19 mouse cellular contexts compared by ENCODE assay signal in the genomic region with DNA sequence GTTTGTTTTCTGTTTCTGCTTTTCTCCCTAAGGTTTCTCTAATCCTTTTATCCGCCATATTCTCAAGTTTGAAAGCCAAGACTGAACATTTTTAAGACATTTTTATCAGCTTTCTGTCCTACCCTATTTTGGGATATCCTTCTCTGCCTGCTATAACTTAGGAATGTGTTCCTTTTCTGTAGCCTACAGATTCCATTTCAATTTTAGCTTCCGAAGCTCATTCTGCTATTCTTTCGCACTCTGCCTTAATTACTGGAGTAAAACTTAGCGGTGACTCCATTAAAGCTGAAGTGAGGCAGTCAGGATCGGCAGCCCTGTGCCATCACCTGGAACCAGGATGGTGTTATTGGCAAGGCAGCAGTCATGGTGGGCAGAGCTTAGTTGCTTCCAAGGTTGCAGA.
"Had no signal": no experiment of that assay in that cellular context is flagged by ENCODE, and none has a peak within 500 bp of the region (broad histone marks: within the 10 kb centered on the region; RNA-seq: fewer than 3 reads in every experiment).

No protein-coding gene starts in this region.

- H3K4me2 ChIP-seq: lung, embryonic 14.5 days; midbrain, embryonic 12.5 days; neural tube, embryonic 13.5 days; neural tube, embryonic 15.5 days had no signal

- H3K4me1 ChIP-seq: midbrain, embryonic 10.5 days; midbrain, embryonic 12.5 days; neural tube, embryonic 13.5 days; neural tube, embryonic 15.5 days had no signal

- H3K4me3 ChIP-seq: midbrain, embryonic 10.5 days; midbrain, embryonic 12.5 days; myocyte; neural tube, embryonic 13.5 days; neural tube, embryonic 15.5 days had no signal

- H3K27ac ChIP-seq: midbrain, embryonic 10.5 days; midbrain, embryonic 12.5 days; neural tube, embryonic 13.5 days; neural tube, embryonic 15.5 days had no signal

- ATAC-seq: midbrain, embryonic 16.5 days had no signal

- H3K27me3 ChIP-seq: midbrain, embryonic 12.5 days; neural tube, embryonic 13.5 days; neural tube, embryonic 15.5 days had no signal

- H3K36me3 ChIP-seq: midbrain, embryonic 10.5 days; midbrain, embryonic 12.5 days; neural tube, embryonic 13.5 days; neural tube, embryonic 15.5 days had no signal

- H3K9ac ChIP-seq: lung, embryonic 14.5 days; midbrain, embryonic 12.5 days; neural tube, embryonic 13.5 days; neural tube, embryonic 15.5 days had no signal

- DNase-seq: lung, adult 18-20 months; lung, embryonic 14.5 days; lung, postnatal 10 days; lung, postnatal 4 days; midbrain, embryonic 14.5 days; retina, postnatal 1 day; right cerebral cortex, adult 18-20 months; right cerebral cortex, postnatal 25 days; right cerebral cortex, postnatal 4 days; spleen, adult 18-20 months; thymus, adult 2 months; thymus, postnatal 25 days; thymus, postnatal 4 days had no signal

- H3K9me3 ChIP-seq: neural tube, embryonic 13.5 days; neural tube, embryonic 15.5 days had no signal
